Mouse (Mus musculus) thymus, postnatal 0 days (tissue): ENCODE data around the gene Hivep3. TPM values are rescaled to one million over a fixed set of nuclear protein-coding genes. Genes with fewer than 3 reads are reported as not detected.

ENCODE experiments used
- DNase-seq: peaks from one replicate; pipeline ENCODE4 v3.0.0-alpha.2; 2015; ENCODE audit warnings: low spot score
- polyA plus RNA-seq: library from polyadenylated mRNA; unstranded; fragments of >200 nt; fragmentation: Nextera tagmentation; extraction: Ambion mirVana; gene quantifications from 2 replicates; pipeline ENCODE4 v1.2.1, GENCODE M21; 2015

Gene Hivep3
- polyA plus RNA-seq, 1 experiment from 2014 or later, result 23.3 TPM

DNA sequence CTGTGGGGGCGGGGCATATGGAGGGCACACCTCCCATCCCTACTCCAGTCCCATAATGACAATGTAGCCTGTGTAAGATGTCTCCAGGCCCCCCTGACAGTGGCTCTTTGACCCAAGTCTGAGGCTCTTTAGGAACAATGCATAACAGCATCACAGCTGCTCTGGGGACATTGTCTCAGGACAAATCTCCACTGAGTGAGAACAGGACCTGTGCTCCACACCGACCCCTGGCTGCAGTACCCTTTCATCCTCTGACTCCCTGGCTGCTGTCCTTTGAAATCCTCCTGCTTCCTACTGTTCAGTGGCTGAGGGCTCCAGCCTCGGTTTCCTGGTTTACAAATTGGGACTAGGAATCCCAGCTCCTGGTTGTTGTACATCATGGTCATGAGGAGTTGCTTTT is 269.4 kb downstream of the Hivep3 start:
- no peak for DNase-seq

DNA sequence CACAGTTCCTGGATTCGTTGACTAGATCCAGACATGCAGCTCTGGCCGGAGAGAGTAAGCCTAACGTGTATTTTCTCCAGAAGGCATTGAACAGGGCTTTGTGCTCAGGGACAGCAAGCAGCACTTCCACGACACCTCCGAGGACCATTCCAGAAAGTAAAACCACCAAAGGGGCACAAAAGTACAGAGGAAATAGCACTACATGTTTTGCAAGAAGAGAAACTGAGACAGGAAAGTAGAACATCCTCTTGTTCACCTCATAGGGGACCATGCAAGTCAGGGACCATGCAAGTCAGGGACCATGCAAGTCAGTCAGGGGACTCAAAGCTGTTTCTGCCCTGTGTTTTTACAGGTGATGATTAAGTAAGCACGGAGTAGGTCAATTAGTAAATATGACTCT is 272.5 kb downstream of the Hivep3 start:
- no peak for DNase-seq

DNA sequence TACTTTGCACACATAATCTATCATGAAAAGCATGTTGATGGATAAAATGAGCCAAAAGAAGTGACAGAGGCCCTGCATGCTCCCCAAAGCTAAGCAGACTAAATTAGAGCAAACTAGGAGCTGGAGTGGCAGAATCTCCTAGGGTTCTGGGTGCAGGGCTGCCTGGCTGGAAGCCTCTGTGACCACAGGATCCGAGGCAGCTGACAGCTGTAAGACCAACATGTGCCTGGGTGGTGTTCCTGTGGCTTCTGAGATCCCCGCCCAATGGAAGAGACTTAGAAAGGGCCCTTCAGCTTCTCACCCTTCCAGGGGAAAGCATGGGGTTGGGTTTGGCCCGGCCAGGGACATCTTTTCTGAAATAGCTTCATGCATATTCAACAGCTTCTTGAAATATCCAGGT is 274.3 kb downstream of the Hivep3 start:
- peak; percentile 46 for DNase-seq

- DNase-seq, result no peak
These were observed 275.6 kb downstream of the Hivep3 start for GRCm38 (mm10) chr4:120009151-120009550.

DNA sequence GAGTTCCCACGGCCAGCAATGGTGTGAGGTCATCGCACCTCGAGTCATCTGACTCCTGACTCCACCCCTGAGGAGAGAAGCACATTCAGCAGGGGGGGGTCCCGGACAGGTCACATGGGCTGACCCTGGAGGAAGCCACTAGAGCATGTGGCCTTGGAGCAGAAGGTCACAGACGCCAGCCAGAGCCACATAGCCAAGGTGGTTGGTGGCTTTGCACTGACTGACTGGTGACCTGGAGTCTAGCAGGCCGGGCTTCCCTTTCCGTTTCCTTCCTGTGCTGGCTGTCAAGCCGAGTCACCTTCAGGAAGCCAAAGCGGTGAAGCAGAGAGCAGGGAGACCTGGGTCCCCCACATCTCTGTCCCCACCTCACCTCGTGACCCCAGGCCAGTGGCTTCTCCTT is 278.2 kb downstream of the Hivep3 start:
- no peak for DNase-seq

DNA sequence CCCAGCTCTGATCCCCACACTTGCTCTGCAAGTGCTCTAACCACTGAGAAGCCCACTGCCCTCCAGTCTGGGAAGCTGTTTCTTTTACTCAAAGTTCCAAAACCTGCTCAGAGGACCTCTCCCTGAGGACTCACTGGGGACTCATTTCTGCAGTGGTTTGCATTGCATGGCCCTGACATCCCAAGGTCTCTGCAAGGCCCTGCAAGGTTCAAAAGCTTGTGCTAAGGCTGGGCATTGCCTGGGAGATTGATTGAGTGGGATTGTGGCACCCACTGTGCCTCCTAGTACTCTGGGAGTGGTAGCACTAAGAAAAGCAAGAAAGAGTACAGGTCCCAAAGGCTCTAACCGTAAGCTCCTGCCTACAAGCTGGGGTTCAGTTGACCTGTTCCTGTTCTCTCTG is 279.3 kb downstream of the Hivep3 start:
- no peak for DNase-seq

DNA sequence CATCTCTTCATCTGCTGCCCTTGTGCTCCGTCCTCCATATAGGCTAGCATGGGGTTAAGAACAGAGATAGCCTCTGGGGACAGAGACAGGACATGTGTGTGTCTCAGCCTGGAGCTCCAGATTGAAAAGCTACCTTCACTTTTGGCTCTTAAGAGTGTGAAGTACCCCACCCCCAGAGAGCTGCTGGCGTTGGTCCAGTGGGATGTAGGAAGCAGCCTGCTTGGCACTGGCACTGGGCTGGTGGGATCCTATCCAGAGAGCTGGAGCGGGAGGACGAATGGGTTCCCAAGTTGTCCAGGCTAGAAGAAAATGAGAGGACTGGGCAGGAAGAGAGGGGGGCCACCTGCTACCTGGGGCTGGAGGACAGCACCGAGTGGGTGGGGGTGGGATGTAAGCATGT is 284.8 kb downstream of the Hivep3 start:
- no peak for DNase-seq

- DNase-seq, result no peak
These were observed 288.8 kb downstream of the Hivep3 start for GRCm38 (mm10) chr4:120022392-120022791.

DNA sequence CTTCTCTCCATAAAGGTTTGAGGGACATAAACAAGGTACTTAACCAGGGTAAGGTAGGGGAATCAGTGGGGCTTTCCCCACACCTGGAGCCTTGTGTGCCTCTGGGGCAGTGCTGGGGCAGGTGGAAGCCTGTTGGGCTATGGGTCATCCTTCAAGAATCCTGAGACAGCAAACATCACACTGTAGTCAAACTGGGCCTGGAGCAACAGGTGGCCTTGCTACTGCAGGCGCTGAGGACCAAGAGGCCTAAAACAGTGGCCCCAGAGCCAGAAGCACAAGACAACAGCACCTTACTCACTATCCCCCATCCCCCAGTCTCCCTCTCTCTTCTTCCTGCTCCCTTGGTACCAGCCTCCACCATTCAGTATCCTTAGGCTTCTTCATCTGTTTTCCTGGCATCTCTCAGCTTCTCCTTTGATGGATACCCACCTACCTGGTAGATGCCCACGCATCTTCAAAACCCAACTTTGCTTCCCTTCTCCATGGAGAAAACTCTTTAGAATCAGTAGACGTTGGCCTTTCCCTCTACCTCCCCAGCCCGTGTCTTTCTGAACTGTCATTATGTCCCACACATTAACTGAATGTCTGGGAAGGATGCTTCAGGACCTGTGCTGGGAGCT is 289.7 kb downstream of the Hivep3 start:
- DNase-seq, result no peak

- no peak for DNase-seq
These were observed 290.5 kb downstream of the Hivep3 start for GRCm38 (mm10) chr4:120024071-120024470.

GRCm38 (mm10) chr4:120027671-120028070 is 294.1 kb downstream of the Hivep3 start:
- no peak for DNase-seq

DNA sequence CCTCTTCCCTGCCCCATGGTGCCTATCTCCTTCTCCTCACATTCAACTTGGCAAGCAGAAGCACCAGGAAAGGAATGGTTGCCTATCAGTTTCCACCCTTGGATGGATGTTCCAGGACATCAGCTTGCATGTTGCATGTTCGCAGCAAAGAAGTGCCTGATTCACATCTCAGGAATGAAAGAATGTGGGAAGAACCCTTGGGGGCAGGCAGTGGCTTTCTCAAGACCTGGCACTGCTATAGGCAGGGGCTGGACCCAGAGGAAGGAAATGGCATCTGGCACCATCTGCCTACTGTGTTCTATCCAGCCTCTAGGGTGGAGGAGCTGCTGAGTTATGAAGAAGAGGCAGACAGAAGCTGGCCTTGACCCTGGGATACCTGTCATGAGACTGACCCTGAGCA is 296.4 kb downstream of the Hivep3 start:
- DNase-seq, result no peak

- peak; percentile 70 for DNase-seq
These were observed 298.9 kb downstream of the Hivep3 start for GRCm38 (mm10) chr4:120032320-120032983.

DNA sequence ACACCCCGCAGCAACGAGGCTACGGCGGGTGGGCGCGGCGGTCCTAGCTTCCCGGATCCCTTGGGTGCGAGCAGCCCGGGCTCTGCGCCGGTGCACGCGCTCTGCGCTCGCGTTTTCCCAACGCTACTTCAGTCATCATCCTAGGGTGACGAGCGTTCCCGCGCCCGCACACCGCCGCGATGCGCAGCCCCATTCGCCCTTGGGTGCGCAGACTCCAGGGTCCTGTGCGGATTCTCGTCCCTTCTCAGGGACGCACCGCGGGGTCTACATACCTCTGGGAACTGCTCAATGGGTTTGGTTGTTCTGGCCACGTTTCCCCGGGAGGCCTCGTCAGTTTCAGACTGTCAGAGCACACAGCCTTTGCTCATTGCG is 299.4 kb downstream of the Hivep3 start:
- DNase-seq, result peak; percentile 39

DNA sequence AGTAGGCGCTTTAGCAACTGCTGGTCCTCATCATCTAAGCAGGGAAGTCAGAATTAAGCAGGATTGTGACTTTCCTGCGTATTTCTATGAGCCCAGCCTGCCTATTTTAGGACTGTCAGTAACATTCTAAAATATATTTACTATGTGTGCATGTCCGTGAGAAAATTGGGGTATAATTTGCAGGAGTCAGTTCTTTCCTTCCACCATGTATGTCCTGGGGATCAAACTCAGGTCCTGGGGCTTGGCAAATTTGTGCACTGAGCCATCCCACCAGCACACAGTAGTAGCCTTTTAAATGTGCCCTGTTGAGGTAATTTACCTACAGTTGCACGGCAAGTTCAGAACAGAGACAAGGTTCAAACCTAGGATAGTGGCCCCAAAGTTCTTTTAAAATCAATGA is 302.7 kb downstream of the Hivep3 start:
- DNase-seq, result no peak

DNA sequence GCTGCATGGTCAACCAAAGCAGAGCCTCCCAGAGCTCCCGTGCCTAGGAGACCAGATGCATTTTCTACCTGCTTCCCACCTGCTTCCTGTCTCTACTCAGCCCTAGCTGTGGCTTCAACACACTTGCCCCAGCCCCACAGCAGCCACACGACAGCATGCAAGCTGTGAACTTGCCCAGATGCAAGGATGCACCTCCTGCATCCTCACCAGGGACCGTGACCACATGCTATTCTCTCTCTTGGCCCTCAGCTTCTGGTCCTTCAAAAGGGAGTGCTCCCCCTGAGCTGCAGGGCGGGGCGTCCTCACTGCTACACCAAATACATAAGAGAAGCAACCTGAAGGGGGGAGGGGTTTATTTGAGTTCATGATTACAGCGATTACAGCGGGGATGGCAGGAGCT is 303.4 kb downstream of the Hivep3 start:
- peak; percentile 57 for DNase-seq

- no peak for DNase-seq
These were observed 307.9 kb downstream of the Hivep3 start for GRCm38 (mm10) chr4:120041520-120041919.

GRCm38 (mm10) chr4:120042480-120042879 is 308.9 kb downstream of the Hivep3 start:
- no peak for DNase-seq

GRCm38 (mm10) chr4:120044612-120045011 is 311.0 kb downstream of the Hivep3 start:
- DNase-seq, result peak; percentile 31

DNA sequence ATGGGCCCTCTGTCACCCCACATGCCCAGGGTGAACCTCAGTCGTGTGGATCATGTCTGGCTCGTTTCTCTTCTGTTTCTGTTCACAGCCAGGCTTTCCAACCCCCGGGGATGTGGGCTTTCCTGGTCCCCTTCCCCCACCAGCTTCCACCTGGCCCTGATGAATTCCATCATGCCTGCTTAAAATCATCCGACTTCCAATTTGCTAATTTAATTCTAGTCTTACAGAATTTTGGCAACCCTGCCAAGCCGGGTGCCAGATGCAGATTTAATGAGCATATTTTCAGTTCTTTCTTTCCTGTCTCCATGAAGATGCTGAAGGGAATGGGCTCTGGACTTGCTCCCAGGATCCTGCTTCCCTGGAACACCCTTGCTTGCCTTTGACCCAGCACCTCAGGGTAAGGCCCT is 311.6 kb downstream of the Hivep3 start:
- DNase-seq, result no peak

- DNase-seq, result no peak
These were observed 312.3 kb downstream of the Hivep3 start for GRCm38 (mm10) chr4:120045871-120046270.

- no peak for DNase-seq
These were observed 313.5 kb downstream of the Hivep3 start for GRCm38 (mm10) chr4:120047060-120047459.

GRCm38 (mm10) chr4:120048274-120048673 is 314.7 kb downstream of the Hivep3 start:
- no peak for DNase-seq
